Mouse (Mus musculus) liver, embryonic 14.5 days (tissue): ENCODE results near the gene Kcnj10.

Experiments
- CTCF ChIP-seq: IDR thresholded peaks from 2 replicates; pipeline ENCODE4 v1.5.1; 2016; ENCODE audit warnings: antibody characterized with exemption, low read depth, control low read depth
- EP300 ChIP-seq: IDR thresholded peaks from 2 replicates; pipeline ENCODE4 v1.6.1; 2016; ENCODE audit warnings: antibody characterized with exemption, low read depth

DNA sequence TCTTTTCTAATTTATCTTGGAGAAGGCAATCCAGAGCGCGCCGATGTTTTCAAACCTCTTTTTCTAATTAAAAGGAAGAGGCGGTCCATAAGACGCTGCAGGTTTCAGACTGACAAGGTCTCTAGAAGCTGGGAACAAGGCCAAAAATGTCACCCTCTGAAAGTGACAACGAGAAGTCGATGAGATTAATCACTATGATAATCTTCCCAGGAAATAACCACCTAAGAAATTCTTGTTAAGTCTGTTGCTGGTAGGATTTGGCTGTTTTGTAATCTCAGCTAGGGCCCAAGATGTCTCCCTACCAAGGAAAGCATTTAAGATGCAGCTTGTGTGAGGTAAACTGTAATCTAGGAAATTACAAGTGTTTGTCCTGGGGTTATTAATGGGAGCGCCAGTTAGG lies 52.7 kb downstream of the Kcnj10 start:
- no peak for TF ChIP-seq CTCF
- TF ChIP-seq EP300 = no peak
